Mouse (Mus musculus): ENCODE measurements around the gene Amer1. TPM values are rescaled to one million over a fixed set of nuclear protein-coding genes. Genes with fewer than 3 reads are reported as not detected.

The Amer1 gene
- polyA plus RNA-seq (2014; fragmentation: Illumina TruSeq; extraction: RNeasy Lipid Tissue Mini Kit (QIAGEN cat#74804); ENCODE audit: low replicate concordance) = 4.1 TPM

GRCm38 (mm10) chrX:95444776-95445111 lies at the start of gene Amer1:
Amer1 (minus strand) TSS chrX:95444872.

Other genes with a start within 250 kb of the Amer1 start
- gene Arhgef9, start 248.0 kb downstream of the Amer1 start, polyA plus RNA-seq (2014; fragmentation: Illumina TruSeq; extraction: RNeasy Lipid Tissue Mini Kit (QIAGEN cat#74804); ENCODE audit: low replicate concordance) = 4.2 TPM
- not detected for gene Asb12, start 113.1 kb upstream of the Amer1 start, polyA plus RNA-seq (2014; fragmentation: Illumina TruSeq; extraction: RNeasy Lipid Tissue Mini Kit (QIAGEN cat#74804); ENCODE audit: low replicate concordance)
- gene Pfn5, start 113.2 kb upstream of the Amer1 start, polyA plus RNA-seq (2014; fragmentation: Illumina TruSeq; extraction: RNeasy Lipid Tissue Mini Kit (QIAGEN cat#74804); ENCODE audit: low replicate concordance) = not detected
- 5.0 TPM for gene Zc4h2, start 213.6 kb upstream of the Amer1 start, polyA plus RNA-seq (2014; fragmentation: Illumina TruSeq; extraction: RNeasy Lipid Tissue Mini Kit (QIAGEN cat#74804); ENCODE audit: low replicate concordance)